Mouse (Mus musculus) spleen, adult 18-20 months (tissue): ENCODE measurements around the gene Usp54.
"Not testable (repeated sequence)": the region's sequence is repeated elsewhere in the genome, so short reads cannot be mapped to it uniquely, and the experiment has no call there.

ENCODE experiments used
- DNase-seq, 2 experiments: peaks; one replicate each; pipeline ENCODE4 v3.0.0; 2022; ENCODE audit warnings: mixed read lengths in 2 of 2

Usp54 gene

GRCm38 (mm10) chr14:20609519-20609918, 31.3 kb downstream of the Usp54 start:
- DNase-seq = no peak

DNA sequence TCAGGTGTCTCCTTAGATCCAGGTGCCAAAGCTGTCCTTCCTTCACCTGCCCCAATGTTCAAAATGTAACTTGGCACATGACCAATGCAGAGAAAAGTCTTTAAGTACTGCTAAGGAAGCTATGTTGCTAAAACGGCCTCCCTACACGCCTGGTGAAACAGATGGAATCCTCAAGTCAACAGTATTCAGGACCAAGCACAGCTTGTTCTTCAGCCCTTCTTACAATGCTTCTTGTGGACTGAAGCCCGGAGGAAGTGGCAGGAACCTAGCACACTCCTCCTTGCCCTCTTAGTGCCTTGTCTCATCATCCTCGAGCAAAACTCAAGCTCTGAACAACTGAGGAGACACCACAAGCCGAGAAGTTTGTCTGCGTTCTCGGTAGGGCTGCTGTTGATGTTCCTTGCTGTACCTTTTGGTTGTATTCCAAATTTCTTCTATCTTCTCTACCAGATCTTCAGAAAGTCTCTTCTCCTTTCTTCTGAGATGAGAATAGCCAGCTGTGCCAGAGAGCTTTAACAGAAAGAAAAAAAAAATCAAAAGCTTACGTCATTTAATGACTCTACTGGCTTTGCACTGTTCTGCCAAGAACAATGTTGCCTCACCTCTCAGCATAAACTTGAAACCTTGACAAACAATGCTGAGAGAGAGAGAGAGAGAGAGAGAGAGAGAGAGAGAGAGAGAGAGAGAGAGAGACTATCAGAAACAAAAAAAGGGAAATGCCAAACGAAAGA, 33.3 kb downstream of the Usp54 start:
- DNase-seq = no peak

- DNase-seq = no peak
Measured at GRCm38 (mm10) chr14:20601287-20601686, 39.6 kb downstream of the Usp54 start.

- no peak for DNase-seq
Measured at GRCm38 (mm10) chr14:20600203-20600602, 40.7 kb downstream of the Usp54 start.

DNA sequence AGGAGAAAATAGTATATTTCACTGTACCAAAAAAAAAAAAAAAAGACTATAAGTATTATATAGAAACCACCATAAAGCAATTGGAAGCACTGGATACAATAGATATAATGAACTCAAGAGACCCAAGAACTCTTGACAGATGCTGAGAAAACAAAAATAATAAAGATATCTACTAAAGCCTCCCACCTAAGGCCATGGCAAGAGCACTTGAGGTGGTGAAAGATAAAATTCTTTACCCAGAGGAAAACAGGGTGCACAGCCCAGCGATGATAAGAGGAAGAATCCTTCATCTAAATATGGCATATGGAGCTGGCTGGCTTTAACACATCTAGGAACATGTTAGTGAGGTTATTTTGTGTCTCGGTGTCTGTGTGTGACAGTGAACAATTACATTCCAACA, 41.3 kb downstream of the Usp54 start:
- no peak for DNase-seq

DNA sequence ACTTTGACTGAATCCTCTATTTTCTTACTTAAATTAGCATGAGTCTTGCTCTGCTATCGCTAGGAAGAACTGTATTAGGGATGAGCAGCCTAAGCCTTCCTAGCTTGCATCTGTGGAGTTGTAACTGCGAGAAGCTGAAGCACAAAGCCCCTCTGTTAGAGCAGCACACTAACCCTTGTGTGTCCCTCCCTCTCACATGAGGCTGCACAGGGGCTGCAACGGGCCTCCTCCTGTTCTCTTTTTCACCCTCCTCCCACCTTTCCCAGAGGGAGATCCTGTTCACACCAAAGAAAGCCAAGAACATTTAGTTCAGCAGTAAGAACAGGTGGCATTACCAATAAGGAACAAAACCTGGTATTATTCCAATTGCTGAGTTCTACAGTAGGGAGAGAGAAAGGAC, 45.1 kb downstream of the Usp54 start:
- no peak for DNase-seq

DNA sequence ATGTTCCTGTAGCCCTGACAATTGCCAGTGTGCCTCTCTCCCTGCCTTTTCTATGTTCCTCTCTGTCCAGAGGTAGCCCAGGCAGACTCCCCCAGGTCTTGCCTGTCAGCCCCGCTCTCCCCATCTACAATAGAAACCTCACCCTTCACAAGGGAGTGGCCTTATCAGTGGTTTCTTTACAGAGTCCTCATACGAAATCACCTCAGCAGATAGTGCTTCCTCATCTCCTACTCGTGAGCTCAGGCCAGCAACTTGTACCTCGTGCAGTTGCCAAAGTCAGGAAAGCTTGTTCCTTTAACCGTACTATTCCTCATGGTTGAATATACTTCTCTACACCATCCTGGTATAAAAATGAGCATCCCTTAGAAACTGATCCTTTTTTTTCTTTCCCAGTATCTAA, 53.4 kb downstream of the Usp54 start:
- DNase-seq = no peak

- DNase-seq = no peak
Measured at GRCm38 (mm10) chr14:20578822-20579407, 61.9 kb downstream of the Usp54 start.

GRCm38 (mm10) chr14:20576179-20576578, 64.7 kb downstream of the Usp54 start:
- peak; percentile 27 to 69 for DNase-seq

- DNase-seq = not testable (repeated sequence)
Measured at GRCm38 (mm10) chr14:20573196-20573595, 67.7 kb downstream of the Usp54 start.

DNA sequence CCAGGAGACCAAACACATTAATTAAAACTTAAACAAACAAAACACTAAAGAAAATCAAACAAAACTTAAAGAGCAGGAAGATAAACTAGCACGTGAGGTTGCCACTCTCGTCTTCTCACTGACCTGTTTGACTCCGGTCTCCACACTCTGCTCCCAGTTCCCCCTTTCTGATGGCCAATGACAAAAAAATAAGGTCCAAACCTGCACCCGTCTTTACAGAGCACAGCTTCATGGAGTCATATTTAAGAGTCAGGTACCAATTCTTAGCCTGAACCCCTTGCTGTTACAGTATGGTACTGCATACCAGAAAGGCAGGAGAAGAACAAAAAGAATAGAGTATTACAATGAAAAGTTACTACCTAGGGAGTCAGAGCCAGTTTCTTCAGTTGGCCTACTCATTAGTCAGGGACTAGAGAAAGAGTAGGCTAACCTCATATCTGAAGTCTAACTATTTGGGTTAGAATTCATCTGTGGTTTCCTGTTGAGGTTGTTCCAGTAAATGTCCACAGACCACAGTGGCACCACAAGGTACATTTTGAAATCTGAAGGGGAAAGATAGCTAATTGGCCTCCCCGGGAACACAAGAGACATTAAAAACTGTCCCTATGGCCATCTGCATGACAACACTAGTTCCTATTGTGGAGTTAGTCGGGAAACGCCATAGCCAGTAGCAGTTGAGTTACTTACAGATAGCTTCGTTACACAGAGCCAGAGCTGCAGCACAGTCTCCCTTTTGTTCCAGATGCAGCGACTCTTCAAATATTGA, 75.4 kb downstream of the Usp54 start:
- DNase-seq = no peak

GRCm38 (mm10) chr14:20564692-20565091, 76.2 kb downstream of the Usp54 start:
- no peak for DNase-seq

DNA sequence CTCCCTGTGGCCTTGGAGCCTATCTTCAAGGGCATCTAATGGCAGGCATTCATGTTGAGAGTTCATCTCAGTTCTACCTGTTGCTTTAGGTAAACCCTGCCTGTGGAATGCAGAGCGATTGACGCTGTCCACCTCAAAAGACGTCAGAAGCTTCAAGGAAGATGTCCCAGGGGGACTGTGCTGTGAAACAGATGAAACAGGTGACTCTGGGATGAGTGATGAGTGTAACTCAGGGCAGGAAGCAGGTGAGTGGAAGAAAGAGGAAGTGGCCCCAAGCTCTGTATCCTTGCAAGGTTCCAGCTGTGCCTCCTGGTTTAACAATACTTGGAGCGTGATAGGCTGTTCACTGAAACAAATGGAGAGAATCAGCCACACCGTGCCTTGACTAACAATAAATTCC, 79.0 kb downstream of the Usp54 start:
- no peak for DNase-seq

- DNase-seq = no peak
Measured at GRCm38 (mm10) chr14:20550136-20550535, 90.7 kb downstream of the Usp54 start.

- DNase-seq = peak; percentile 72 to 73
Measured at GRCm38 (mm10) chr14:20546415-20546814, 94.4 kb downstream of the Usp54 start, which contains the start of gene Ppp3cb. Gene Ppp3cb, minus strand, starts transcription at chr14:20546573.

- peak; percentile 81 to 82 for DNase-seq
Measured at GRCm38 (mm10) chr14:20545529-20546331, 95.1 kb downstream of the Usp54 start.

- DNase-seq = no peak
Measured at GRCm38 (mm10) chr14:20544467-20545411, 96.1 kb downstream of the Usp54 start.

- no peak for DNase-seq
Measured at GRCm38 (mm10) chr14:20529643-20530042, 111.2 kb downstream of the Usp54 start.

GRCm38 (mm10) chr14:20520179-20520578, 120.7 kb downstream of the Usp54 start:
- DNase-seq = no peak

- DNase-seq = no peak
Measured at GRCm38 (mm10) chr14:20508424-20508823, 132.4 kb downstream of the Usp54 start.

GRCm38 (mm10) chr14:20502966-20503365, 137.9 kb downstream of the Usp54 start:
- no peak for DNase-seq

DNA sequence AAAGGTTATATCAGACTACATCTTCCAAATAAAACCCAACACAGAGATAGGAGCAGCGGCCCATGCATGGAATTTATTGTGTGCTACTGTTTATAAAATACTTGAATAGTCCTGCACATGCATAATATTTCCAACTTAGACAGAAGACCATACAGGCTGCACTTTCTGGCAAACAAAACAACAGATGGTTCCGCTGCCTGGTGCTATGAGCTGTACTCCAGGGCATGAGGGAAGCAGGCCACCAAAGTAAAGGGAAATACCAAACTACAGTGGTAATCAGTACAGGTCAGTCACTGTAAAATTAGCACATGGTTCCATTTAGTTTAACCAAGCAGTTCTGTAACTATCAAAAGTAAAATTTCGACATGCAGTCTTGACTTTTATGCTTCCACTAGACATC, 140.9 kb downstream of the Usp54 start:
- no peak for DNase-seq
